In genomic region chr11:61043055-61043992, GRCm38 (mm10) we compare ENCODE assay signal across 9 mouse cellular contexts. TPM values are rescaled to one million over a fixed set of nuclear protein-coding genes. Genes with fewer than 3 reads are reported as not detected.
DNase-seq lines count a peak whose midpoint lies in the region; ATAC-seq and TF ChIP-seq lines count a peak whose summit lies in the region.
"Had no signal": no experiment of that assay in that cellular context is flagged by ENCODE, and none has a peak within 500 bp of the region (broad histone marks: within the 10 kb centered on the region; RNA-seq: fewer than 3 reads in every experiment).

No protein-coding gene starts in this region.

- 73% methylated on average over 12 of the region's 12 CpGs for WGBS in heart, embryonic 11.5 days (ENCODE audit: insufficient replicate concordance)
- 70% methylated on average over 12 of the region's 12 CpGs for WGBS in kidney, postnatal 0 days
- 66% methylated on average over 12 of the region's 12 CpGs for WGBS in stomach, postnatal 0 days

- intact Hi-C loops in heart, postnatal 25 days (cut with DNase I), result no loop called here

- H3K4me2 ChIP-seq in heart, embryonic 11.5 days, result peak overlapping the region; percentile 14; the same call in 1 of the 2 replicates
- H3K4me2 ChIP-seq in kidney, postnatal 0 days (ENCODE audit: low read length), result no peak overlapping the region
- no peak overlapping the region for H3K4me2 ChIP-seq in stomach, postnatal 0 days (replicated peaks; ENCODE audit: low read depth)
- H3K4me2 ChIP-seq: stomach, embryonic 15.5 days had no signal

- H3K9ac ChIP-seq in heart, embryonic 11.5 days (ENCODE audit: low read depth, low read length), result no peak overlapping the region
- H3K9ac ChIP-seq in kidney, postnatal 0 days (ENCODE audit: low read depth, low read length), result no peak overlapping the region
- no peak overlapping the region; the same call in 1 of the 2 replicates for H3K9ac ChIP-seq in stomach, postnatal 0 days (ENCODE audit: low read length)
- H3K9ac ChIP-seq: stomach, embryonic 15.5 days had no signal

- no peak for TF ChIP-seq EP300 in stomach, postnatal 0 days (optimal IDR thresholded peaks at IDR 0.05)

- peaks cover 10% of the 10 kb centered on the region for H3K4me1 ChIP-seq in heart, embryonic 11.5 days (ENCODE audit: control insufficient read depth, insufficient read depth, low read length)
- peaks cover 13% of the 10 kb centered on the region; the same call in 1 of the 2 replicates for H3K4me1 ChIP-seq in E14TG2a.4 (replicated peaks; ENCODE audit: low read depth, low read length)
- peaks cover 3% of the 10 kb centered on the region; the same call in 1 of the 2 replicates for H3K4me1 ChIP-seq in cortical plate, adult 2 months (ENCODE audit: control insufficient read depth, insufficient read depth, low read length)
- no peaks in the 10 kb centered on the region for H3K4me1 ChIP-seq in kidney, postnatal 0 days (replicated peaks; ENCODE audit: insufficient read depth, low read length)
- 0 out of 2 replicates have a peak, but pooled peaks cover 3% of the 10 kb centered on the region for H3K4me1 ChIP-seq in stomach, postnatal 0 days (replicated peaks; ENCODE audit: control insufficient read depth, insufficient read depth)

- H3K36me3 ChIP-seq in heart, embryonic 11.5 days (ENCODE audit: control insufficient read depth, insufficient read depth, low read length), result no peaks in the 10 kb centered on the region
- no peaks in the 10 kb centered on the region for H3K36me3 ChIP-seq in E14TG2a.4 (ENCODE audit: insufficient read depth, low read length)
- H3K36me3 ChIP-seq in kidney, postnatal 0 days (ENCODE audit: insufficient read depth, low read length), result no peaks in the 10 kb centered on the region
- H3K36me3 ChIP-seq in stomach, postnatal 0 days (ENCODE audit: control insufficient read depth, insufficient read depth, low read length), result no peaks in the 10 kb centered on the region
- H3K36me3 ChIP-seq: stomach, embryonic 15.5 days had no signal

- peak; percentile 50 for TF ChIP-seq CTCF in E14TG2a.4 (conservative IDR thresholded peaks at IDR 0.05; ENCODE audit: low read length)
- peak; percentile 26; the same call in 1 of the 2 replicates for TF ChIP-seq CTCF in cortical plate, adult 2 months (IDR thresholded peaks at IDR 0.05; ENCODE audit: extremely low read depth, insufficient read depth, low read length)
- peak; percentile 73 for TF ChIP-seq CTCF in kidney, postnatal 0 days (IDR thresholded peaks at IDR 0.05; ENCODE audit: low read depth)
- TF ChIP-seq CTCF in stomach, postnatal 0 days (IDR thresholded peaks at IDR 0.05; ENCODE audit: low read depth), result peak; percentile 59

- H3K9me3 ChIP-seq in heart, embryonic 11.5 days (replicated peaks; ENCODE audit: control insufficient read depth, low read length), result no peaks in the 10 kb centered on the region
- no peaks in the 10 kb centered on the region for H3K9me3 ChIP-seq in E14TG2a.4 (ENCODE audit: low read length)
- H3K9me3 ChIP-seq in kidney, postnatal 0 days (replicated peaks; ENCODE audit: low read length), result no peaks in the 10 kb centered on the region
- H3K9me3 ChIP-seq in stomach, postnatal 0 days (ENCODE audit: control insufficient read depth, low read length), result no peaks in the 10 kb centered on the region
- H3K9me3 ChIP-seq: stomach, embryonic 15.5 days had no signal

- ATAC-seq in heart, embryonic 11.5 days (replicated peaks; ENCODE audit: insufficient number of reproducible peaks, low FRiP score, low TSS enrichment), result no peak
- no peak; the same call in 1 of the 2 replicates for ATAC-seq in kidney, postnatal 0 days (replicated peaks; ENCODE audit: low FRiP score, low read depth)
- ATAC-seq in stomach, postnatal 0 days (ENCODE audit: low FRiP score, low TSS enrichment), result no peak

- H3K27me3 ChIP-seq in heart, embryonic 11.5 days (ENCODE audit: control insufficient read depth, insufficient read depth, low read length), result 0 out of 2 replicates have a peak, but pooled peaks cover 7% of the 10 kb centered on the region
- H3K27me3 ChIP-seq in E14TG2a.4 (ENCODE audit: insufficient read depth, low read length), result 0 out of 2 replicates have a peak, but pooled peaks cover 5% of the 10 kb centered on the region
- no peaks in the 10 kb centered on the region for H3K27me3 ChIP-seq in kidney, postnatal 0 days (ENCODE audit: insufficient read depth, low read length)
- H3K27me3 ChIP-seq in stomach, postnatal 0 days (ENCODE audit: control insufficient read depth, insufficient read depth, low read length), result no peaks in the 10 kb centered on the region

- TF ChIP-seq POLR2A in cortical plate, adult 2 months (IDR thresholded peaks at IDR 0.05; ENCODE audit: extremely low read depth, insufficient read depth, low read length), result no peak

- no peak overlapping the region for H3K27ac ChIP-seq in heart, embryonic 11.5 days (ENCODE audit: low read depth, low read length)
- no peak overlapping the region for H3K27ac ChIP-seq in cortical plate, adult 2 months (ENCODE audit: insufficient read depth, low read length)
- no peak overlapping the region for H3K27ac ChIP-seq in kidney, postnatal 0 days
- no peak overlapping the region for H3K27ac ChIP-seq in stomach, postnatal 0 days (replicated peaks)
- H3K27ac ChIP-seq: stomach, embryonic 15.5 days had no signal

- H3K4me3 ChIP-seq in heart, embryonic 11.5 days (ENCODE audit: low read depth, low read length), result no peak overlapping the region
- H3K4me3 ChIP-seq in E14TG2a.4 (replicated peaks; ENCODE audit: low read length), result no peak overlapping the region
- no peak overlapping the region for H3K4me3 ChIP-seq in cortical plate, adult 2 months (ENCODE audit: insufficient read depth, low read length)
- no peak overlapping the region for H3K4me3 ChIP-seq in kidney, postnatal 0 days (replicated peaks; ENCODE audit: low read depth, low read length)
- no peak overlapping the region for H3K4me3 ChIP-seq in stomach, postnatal 0 days (ENCODE audit: low read depth, low read length)
- H3K4me3 ChIP-seq: stomach, embryonic 15.5 days had no signal

- DNase-seq in heart, postnatal 25 days (ENCODE audit: low spot score), result no peak
- DNase-seq in kidney, postnatal 0 days (ENCODE audit: low spot score), result peak; percentile 56
- DNase-seq in stomach, postnatal 0 days (ENCODE audit: low spot score), result no peak
- no peak for DNase-seq in left cerebral cortex, adult 18-20 months (ENCODE audit: low spot score in 2 of 2)
- DNase-seq in gastrocnemius, adult 8-10 months (ENCODE audit: low spot score in 2 of 2), result no peak

RNA-seq across cellular contexts. Expression of gene Kcnj12, which starts 21.0 kb away (rescaled TPM):
- 1.5 and 2.0 TPM in 2 replicates for polyA plus RNA-seq in heart, embryonic 11.5 days (2014; fragmentation: Nextera tagmentation; extraction: Ambion mirVana)
- total RNA-seq in heart, postnatal 25 days (2021), result 10 to 100 TPM; 25.2 to 28.6 TPM
- polyA plus RNA-seq in cortical plate, adult 2 months (2012; rRNA removed), result 11.6 and 12.8 TPM in 2 replicates
- 0.17 and 0.24 TPM in 2 replicates for polyA plus RNA-seq in kidney, postnatal 0 days (2015; fragmentation: Nextera tagmentation; extraction: Ambion mirVana)
- 0.59 and 0.77 TPM in 2 replicates for polyA plus RNA-seq in stomach, postnatal 0 days (2015; fragmentation: Nextera tagmentation; extraction: Ambion mirVana)
- total RNA-seq in left cerebral cortex, adult 18-20 months (2021), result 10 to 100 TPM; 18.9 to 19.0 TPM
- total RNA-seq in gastrocnemius, adult 8-10 months (2022), result 10 to 100 TPM; 59.6 to 63.8 (median 62.0) TPM
